Mouse (Mus musculus) gastrocnemius, adult 2 months (tissue): ENCODE data around the gene Nkx2-1. TPM values are rescaled to one million over a fixed set of nuclear protein-coding genes. Genes with fewer than 3 reads are reported as not detected.

Experiments
- DNase-seq: peaks from one replicate; pipeline ENCODE4 v3.0.0; 2022
- H3K27ac ChIP-seq: fragments of 200-600 bp; 2 replicates; pipeline ENCODE4 v1.8.1; 2022; ENCODE audit warnings: mild to moderate bottlenecking
- H3K4me3 ChIP-seq: fragments of 200-600 bp; 2 replicates; pipeline ENCODE4 v1.8.1; 2022; ENCODE audit warnings: mild to moderate bottlenecking, moderate library complexity
- CTCF ChIP-seq: fragments of 200-600 bp; IDR thresholded peaks from 2 replicates; pipeline ENCODE4 v1.8.1; 2022; ENCODE audit warnings: antibody characterized with exemption, mild to moderate bottlenecking, moderate library complexity
- intact Hi-C: fragments of 180-260 bp; cut with DNase I; formaldehyde crosslinking; loops from one replicate; pipeline ENCODE4 v1.15.1; 2025
- long read RNA-seq, 2 experiments: library from polyadenylated mRNA; stranded (forward); transcript quantifications; one replicate each; pipeline ENCODE4 v2.0.0; 2021
- total RNA-seq, 2 experiments: library from RNA; stranded (reverse); gene quantifications; 2 replicates each; pipeline ENCODE4 v1.2.3; 2021

Gene Nkx2-1
- not detected for total RNA-seq
- long read RNA-seq, experiment 1, result 0 reads
- long read RNA-seq, experiment 2, result 0 reads

GRCm38 (mm10) chr12:56536884-56537265 lies at the start of gene Nkx2-1:
Gene Nkx2-1, minus strand, starts transcription at chr12:56536908.
- intact Hi-C loops, result no loop called here
- TF ChIP-seq CTCF, result no peak
- Histone ChIP-seq H3K27ac (no peak within 1 kb of the TSS), H3K4me3 (peak within 1 kb of the TSS; percentile 11; the same call in 1 of the 2 replicates)
- no peak for DNase-seq

GRCm38 (mm10) chr12:56541068-56541467 lies 4.4 kb upstream of the Nkx2-1 start:
- DNase-seq, result peak; percentile 53
- intact Hi-C loops, result loop anchor here (5.0 kb wide), 2 partner anchors 299 to 479 kb away; no protein-coding TSS in a partner anchor
- Histone ChIP-seq H3K4me3 (no peak overlapping the region), H3K27ac (no peak overlapping the region)
- TF ChIP-seq CTCF, result peak; percentile 76

GRCm38 (mm10) chr12:56540591-56540990 lies 3.9 kb upstream of the Nkx2-1 start:
- intact Hi-C loops, result loop anchor here (5.0 kb wide), 2 partner anchors 298 to 478 kb away; no protein-coding TSS in a partner anchor
- H3K27ac ChIP-seq, result no peak overlapping the region
- TF ChIP-seq CTCF, result no peak
- DNase-seq, result no peak
- H3K4me3 ChIP-seq, result no peak overlapping the region

- no peak for TF ChIP-seq CTCF
- Histone ChIP-seq H3K27ac (no peak overlapping the region), H3K4me3 (no peak overlapping the region)
- intact Hi-C loops, result no loop called here
- DNase-seq, result no peak
Measured at GRCm38 (mm10) chr12:56538601-56539000, 1.9 kb upstream of the Nkx2-1 start.

GRCm38 (mm10) chr12:56537931-56538330 lies 1.2 kb upstream of the Nkx2-1 start:
- H3K27ac ChIP-seq, result no peak overlapping the region
- no peak for DNase-seq
- H3K4me3 ChIP-seq, result no peak overlapping the region
- TF ChIP-seq CTCF, result no peak
- intact Hi-C loops, result no loop called here

GRCm38 (mm10) chr12:56537342-56537741 lies 634 bp upstream of the Nkx2-1 start:
- no peak overlapping the region for H3K4me3 ChIP-seq
- intact Hi-C loops, result no loop called here
- no peak overlapping the region for H3K27ac ChIP-seq
- DNase-seq, result no peak
- TF ChIP-seq CTCF, result no peak

GRCm38 (mm10) chr12:56536174-56536883 lies 379 bp downstream of the Nkx2-1 start:
- intact Hi-C loops, result no loop called here
- H3K27ac ChIP-seq, result no peak overlapping the region
- no peak for DNase-seq
- TF ChIP-seq CTCF, result no peak
- H3K4me3 ChIP-seq, result no peak overlapping the region

- DNase-seq, result no peak
- no peak for TF ChIP-seq CTCF
- no peak overlapping the region for H3K27ac ChIP-seq
- peak overlapping the region; percentile 11; the same call in 1 of the 2 replicates for H3K4me3 ChIP-seq
- intact Hi-C loops, result no loop called here
Measured at GRCm38 (mm10) chr12:56535411-56536173, 1.1 kb downstream of the Nkx2-1 start.

GRCm38 (mm10) chr12:56534651-56535326 lies 1.9 kb downstream of the Nkx2-1 start:
- TF ChIP-seq CTCF, result no peak
- DNase-seq, result no peak
- intact Hi-C loops, result no loop called here
- peak overlapping the region; percentile 48 for H3K4me3 ChIP-seq
- no peak overlapping the region for H3K27ac ChIP-seq

- no peak for TF ChIP-seq CTCF
- no peak for DNase-seq
- H3K27ac ChIP-seq, result no peak overlapping the region
- peak overlapping the region; percentile 48; the same call in 1 of the 2 replicates for H3K4me3 ChIP-seq
- intact Hi-C loops, result no loop called here
Measured at GRCm38 (mm10) chr12:56534311-56534650, 2.4 kb downstream of the Nkx2-1 start.

GRCm38 (mm10) chr12:56533501-56534310 lies 3.0 kb downstream of the Nkx2-1 start:
- no peak for TF ChIP-seq CTCF
- DNase-seq, result no peak
- Histone ChIP-seq H3K27ac (no peak overlapping the region), H3K4me3 (no peak overlapping the region)
- intact Hi-C loops, result no loop called here

GRCm38 (mm10) chr12:56532986-56533495 lies 3.7 kb downstream of the Nkx2-1 start:
- intact Hi-C loops, result no loop called here
- Histone ChIP-seq H3K27ac (no peak overlapping the region), H3K4me3 (no peak overlapping the region)
- no peak for TF ChIP-seq CTCF
- DNase-seq, result no peak
